Mouse (Mus musculus) heart, embryonic 13.5 days (tissue): Measurements from ENCODE around the gene Slc7a6. TPM values are rescaled to one million over a fixed set of nuclear protein-coding genes. Genes with fewer than 3 reads are reported as not detected.

Experiments
- ATAC-seq: fragments of 200-750 bp; cut with Nextera tagmentation; 2 replicates; pipeline ENCODE4 v1.8.0; 2017; ENCODE audit warnings: moderate TSS enrichment; ENCODE audit not compliant: insufficient number of reproducible peaks, low FRiP score, low TSS enrichment; ENCODE audit errors: extremely low read depth
- H3K27ac ChIP-seq: fragments of 300-500 bp; sonication (generic); replicated peaks from 2 replicates; pipeline ENCODE4 v1.5.1; 2015; ENCODE audit warnings: moderate library complexity, mild to moderate bottlenecking, inconsistent platforms
- H3K27me3 ChIP-seq: fragments of 300-500 bp; sonication (generic); replicated peaks from 2 replicates; pipeline ENCODE4 v1.6.1; 2015; ENCODE audit warnings: mild to moderate bottlenecking, inconsistent platforms
- H3K36me3 ChIP-seq: fragments of 300-500 bp; sonication (generic); 2 replicates; pipeline ENCODE4 v1.6.1; 2015; ENCODE audit warnings: mild to moderate bottlenecking, inconsistent platforms
- H3K4me1 ChIP-seq: fragments of 300-500 bp; sonication (generic); 2 replicates; pipeline ENCODE4 v1.6.1; 2015; ENCODE audit warnings: inconsistent platforms
- H3K4me2 ChIP-seq: fragments of 300-500 bp; sonication (generic); 2 replicates; pipeline ENCODE4 v1.6.1; 2015; ENCODE audit warnings: inconsistent platforms, mild to moderate bottlenecking, moderate library complexity
- H3K4me3 ChIP-seq: fragments of 300-500 bp; sonication (generic); 2 replicates; pipeline ENCODE4 v1.5.1; 2015; ENCODE audit warnings: moderate library complexity, mild to moderate bottlenecking, inconsistent platforms
- H3K9ac ChIP-seq: fragments of 300-500 bp; sonication (generic); 2 replicates; pipeline ENCODE4 v1.6.1; 2015; ENCODE audit warnings: inconsistent platforms, mild to moderate bottlenecking, moderate library complexity
- H3K9me3 ChIP-seq: fragments of 300-500 bp; sonication (generic); 2 replicates; pipeline ENCODE4 v1.6.1; 2016; ENCODE audit warnings: inconsistent platforms
- WGBS: fragments of 180-500 bp; shearing (Covaris S2); methylation state at CpG from one replicate; pipeline ENCODE4 v1.1.7; 2015; ENCODE audit warnings: mixed read lengths; 5-methylcytosine and 5-hydroxymethylcytosine counted together
- polyA plus RNA-seq: library from polyadenylated mRNA; unstranded; fragments of >200 nt; fragmentation: Nextera tagmentation; extraction: Ambion mirVana; gene quantifications from 2 replicates; pipeline ENCODE4 v1.2.1, GENCODE M21; 2015

Slc7a6 gene
- polyA plus RNA-seq, 1 experiment from 2014 or later = 31.9 TPM

GRCm38 (mm10) chr8:106163251-106163650 is 5.4 kb upstream of the Slc7a6 start:
- Histone ChIP-seq H3K4me2 (no peak overlapping the region), H3K27me3 (no peaks in the 10 kb centered on the region), H3K4me3 (no peak overlapping the region), H3K9ac (no peak overlapping the region), H3K4me1 (peaks cover 16% of the 10 kb centered on the region), H3K9me3 (no peaks in the 10 kb centered on the region), H3K27ac (no peak overlapping the region), H3K36me3 (peaks cover 50% of the 10 kb centered on the region)
- ATAC-seq = no peak
- WGBS = 83% methylated on average over 9 of the region's 9 CpGs

- H3K9ac ChIP-seq = no peak overlapping the region
- no peak overlapping the region for H3K27ac ChIP-seq
- H3K27me3 ChIP-seq = no peaks in the 10 kb centered on the region
- no peak for ATAC-seq
- no peaks in the 10 kb centered on the region for H3K9me3 ChIP-seq
- H3K4me1 ChIP-seq = peaks cover 26% of the 10 kb centered on the region
- no peak overlapping the region for H3K4me2 ChIP-seq
- no peak overlapping the region for H3K4me3 ChIP-seq
- H3K36me3 ChIP-seq = peaks cover 43% of the 10 kb centered on the region
- 35% methylated on average over 4 of the region's 4 CpGs for WGBS
These were observed 3.2 kb upstream of the Slc7a6 start for GRCm38 (mm10) chr8:106165460-106165859.

- H3K4me3 ChIP-seq = peak overlapping the region; percentile 83
- H3K27ac ChIP-seq = peak overlapping the region; percentile 90
- H3K4me2 ChIP-seq = peak overlapping the region; percentile 95
- H3K36me3 ChIP-seq = peaks cover 4% of the 10 kb centered on the region
- WGBS = 1% methylated on average over 53 of the region's 54 CpGs
- H3K9me3 ChIP-seq = no peaks in the 10 kb centered on the region
- H3K4me1 ChIP-seq = peaks cover 26% of the 10 kb centered on the region
- ATAC-seq = no peak
- no peaks in the 10 kb centered on the region for H3K27me3 ChIP-seq
- peak overlapping the region; percentile 91 for H3K9ac ChIP-seq
These were observed 618 bp downstream of the Slc7a6 start for GRCm38 (mm10) chr8:106169017-106169933.

GRCm38 (mm10) chr8:106169934-106170480 is 1.4 kb downstream of the Slc7a6 start:
- Histone ChIP-seq H3K4me2 (peak overlapping the region; percentile 95), H3K9me3 (no peaks in the 10 kb centered on the region), H3K4me3 (peak overlapping the region; percentile 83), H3K4me1 (peaks cover 26% of the 10 kb centered on the region), H3K27me3 (no peaks in the 10 kb centered on the region), H3K9ac (peak overlapping the region; percentile 91), H3K36me3 (no peaks in the 10 kb centered on the region), H3K27ac (peak overlapping the region; percentile 90; the same call in 1 of the 2 replicates)
- 34% methylated on average over 6 of the region's 6 CpGs for WGBS
- no peak for ATAC-seq

- Histone ChIP-seq H3K4me2 (no peak overlapping the region), H3K36me3 (no peaks in the 10 kb centered on the region), H3K9ac (no peak overlapping the region), H3K27me3 (no peaks in the 10 kb centered on the region), H3K9me3 (no peaks in the 10 kb centered on the region), H3K4me3 (no peak overlapping the region), H3K27ac (no peak overlapping the region), H3K4me1 (peaks cover 23% of the 10 kb centered on the region)
- no peak for ATAC-seq
- WGBS = 76% methylated on average over 3 of the region's 3 CpGs
These were observed 4.9 kb downstream of the Slc7a6 start for GRCm38 (mm10) chr8:106173566-106173965.

GRCm38 (mm10) chr8:106176891-106177290 is 8.2 kb downstream of the Slc7a6 start:
- Histone ChIP-seq H3K4me1 (peaks cover 14% of the 10 kb centered on the region), H3K9me3 (no peaks in the 10 kb centered on the region), H3K27ac (no peak overlapping the region), H3K27me3 (no peaks in the 10 kb centered on the region), H3K4me3 (no peak overlapping the region), H3K4me2 (no peak overlapping the region), H3K36me3 (peaks cover 11% of the 10 kb centered on the region), H3K9ac (no peak overlapping the region)
- ATAC-seq = no peak
- 25% methylated on average over 1 of the region's 1 CpGs for WGBS

GRCm38 (mm10) chr8:106177594-106177993 is 8.9 kb downstream of the Slc7a6 start:
- no peaks in the 10 kb centered on the region for H3K27me3 ChIP-seq
- 62% methylated on average over 1 of the region's 1 CpGs for WGBS
- H3K36me3 ChIP-seq = peaks cover 17% of the 10 kb centered on the region
- peaks cover 14% of the 10 kb centered on the region for H3K4me1 ChIP-seq
- H3K27ac ChIP-seq = no peak overlapping the region
- H3K9me3 ChIP-seq = no peaks in the 10 kb centered on the region
- 0 out of 2 replicates have a peak overlapping the region, but pooled peaks have one; percentile 10 for H3K9ac ChIP-seq
- no peak overlapping the region for H3K4me3 ChIP-seq
- no peak for ATAC-seq
- H3K4me2 ChIP-seq = no peak overlapping the region

GRCm38 (mm10) chr8:106178428-106178827 is 9.8 kb downstream of the Slc7a6 start:
- Histone ChIP-seq H3K4me3 (no peak overlapping the region), H3K4me1 (peaks cover 14% of the 10 kb centered on the region), H3K27ac (no peak overlapping the region), H3K4me2 (no peak overlapping the region), H3K36me3 (peaks cover 18% of the 10 kb centered on the region), H3K9ac (no peak overlapping the region), H3K9me3 (no peaks in the 10 kb centered on the region), H3K27me3 (no peaks in the 10 kb centered on the region)
- ATAC-seq = no peak
- WGBS = 63% methylated on average over 2 of the region's 2 CpGs

GRCm38 (mm10) chr8:106185628-106186270 is 17.1 kb downstream of the Slc7a6 start:
- Histone ChIP-seq H3K36me3 (peaks cover 62% of the 10 kb centered on the region), H3K4me3 (no peak overlapping the region), H3K27me3 (no peaks in the 10 kb centered on the region), H3K4me2 (no peak overlapping the region), H3K9ac (no peak overlapping the region), H3K4me1 (no peaks in the 10 kb centered on the region), H3K9me3 (no peaks in the 10 kb centered on the region), H3K27ac (no peak overlapping the region)
- ATAC-seq = no peak
- 82% methylated on average over 8 of the region's 8 CpGs for WGBS

GRCm38 (mm10) chr8:106186394-106186793 is 17.7 kb downstream of the Slc7a6 start:
- peaks cover 68% of the 10 kb centered on the region for H3K36me3 ChIP-seq
- H3K4me3 ChIP-seq = no peak overlapping the region
- peaks cover 4% of the 10 kb centered on the region for H3K4me1 ChIP-seq
- no peaks in the 10 kb centered on the region for H3K9me3 ChIP-seq
- H3K27ac ChIP-seq = no peak overlapping the region
- no peak overlapping the region for H3K9ac ChIP-seq
- no peaks in the 10 kb centered on the region for H3K27me3 ChIP-seq
- ATAC-seq = no peak
- 89% methylated on average over 3 of the region's 3 CpGs for WGBS
- H3K4me2 ChIP-seq = no peak overlapping the region

- H3K4me2 ChIP-seq = no peak overlapping the region
- H3K4me1 ChIP-seq = peaks cover 8% of the 10 kb centered on the region
- H3K36me3 ChIP-seq = peaks cover 82% of the 10 kb centered on the region
- no peak overlapping the region for H3K4me3 ChIP-seq
- no peaks in the 10 kb centered on the region for H3K9me3 ChIP-seq
- H3K9ac ChIP-seq = no peak overlapping the region
- 84% methylated on average over 4 of the region's 4 CpGs for WGBS
- no peaks in the 10 kb centered on the region for H3K27me3 ChIP-seq
- ATAC-seq = no peak
- H3K27ac ChIP-seq = no peak overlapping the region
These were observed 20.5 kb downstream of the Slc7a6 start for GRCm38 (mm10) chr8:106189162-106189561.
